In genomic region chr3:60601686-60602085, GRCm38 (mm10) we compare ENCODE assay signal across 8 mouse cellular contexts.
DNase-seq lines count a peak whose midpoint lies in the region; ATAC-seq and TF ChIP-seq lines count a peak whose summit lies in the region.

No protein-coding gene starts in this region.

- no peak overlapping the region for H3K9ac ChIP-seq in liver, adult 2 months (ENCODE audit: low read depth, low read length)
- no peak overlapping the region for H3K9ac ChIP-seq in liver, embryonic 11.5 days (ENCODE audit: low read depth, low read length)
- no peak overlapping the region for H3K9ac ChIP-seq in limb, embryonic 11.5 days (ENCODE audit: low read length)

- no peak for TF ChIP-seq POLR2A in liver, adult 2 months (IDR thresholded peaks at IDR 0.05; ENCODE audit: extremely low read depth, insufficient read depth, low read length)
- TF ChIP-seq POLR2A in testis, adult 2 months (IDR thresholded peaks at IDR 0.05; ENCODE audit: control insufficient read depth, low read depth, low read length), result no peak

- WGBS in liver, adult 2 months, result 16% methylated on average over 4 of the region's 4 CpGs
- 32% methylated on average over 4 of the region's 4 CpGs for WGBS in liver, embryonic 11.5 days
- 24% methylated on average over 4 of the region's 4 CpGs for WGBS in limb, embryonic 11.5 days

- H3K27ac ChIP-seq in liver, adult 2 months (replicated peaks; ENCODE audit: insufficient read depth, low read depth, low read length), result no peak overlapping the region
- H3K27ac ChIP-seq in liver, embryonic 11.5 days (ENCODE audit: low read depth, low read length), result no peak overlapping the region
- no peak overlapping the region for H3K27ac ChIP-seq in limb, embryonic 11.5 days (replicated peaks; ENCODE audit: low read depth, low read length)
- no peak overlapping the region for H3K27ac ChIP-seq in testis, adult 2 months (ENCODE audit: control insufficient read depth, insufficient read depth, low read depth, low read length)

- ATAC-seq in liver, embryonic 11.5 days (replicated peaks; ENCODE audit: low FRiP score), result no peak
- no peak for ATAC-seq in limb, embryonic 11.5 days (ENCODE audit: insufficient number of reproducible peaks, low FRiP score, low TSS enrichment, low read depth)

- H3K27me3 ChIP-seq in liver, adult 2 months (ENCODE audit: control insufficient read depth, insufficient read depth, low read length), result no peaks in the 10 kb centered on the region
- no peaks in the 10 kb centered on the region for H3K27me3 ChIP-seq in liver, embryonic 11.5 days (replicated peaks; ENCODE audit: control insufficient read depth, insufficient read depth, low read length)
- no peaks in the 10 kb centered on the region for H3K27me3 ChIP-seq in limb, embryonic 11.5 days (ENCODE audit: control insufficient read depth, insufficient read depth, low read length)
- H3K27me3 ChIP-seq in testis, adult 2 months (ENCODE audit: control insufficient read depth, insufficient read depth, low read length), result no peaks in the 10 kb centered on the region

- H3K36me3 ChIP-seq in liver, adult 2 months (ENCODE audit: control insufficient read depth, insufficient read depth, low read length), result peaks cover 9% of the 10 kb centered on the region
- H3K36me3 ChIP-seq in liver, embryonic 11.5 days (ENCODE audit: control insufficient read depth, insufficient read depth, low read length), result 0 out of 2 replicates have a peak, but pooled peaks cover 3% of the 10 kb centered on the region
- no peaks in the 10 kb centered on the region for H3K36me3 ChIP-seq in limb, embryonic 11.5 days (ENCODE audit: control insufficient read depth, insufficient read depth, low read length)
- H3K36me3 ChIP-seq in testis, adult 2 months (ENCODE audit: control insufficient read depth, insufficient read depth, low read length), result no peaks in the 10 kb centered on the region

- no peaks in the 10 kb centered on the region for H3K9me3 ChIP-seq in liver, embryonic 11.5 days (ENCODE audit: control insufficient read depth, low read length)
- no peaks in the 10 kb centered on the region for H3K9me3 ChIP-seq in limb, embryonic 11.5 days (ENCODE audit: control insufficient read depth, low read length)

- H3K4me1 ChIP-seq in liver, adult 2 months (ENCODE audit: control insufficient read depth, insufficient read depth, low read length), result peaks cover 16% of the 10 kb centered on the region
- peaks cover 31% of the 10 kb centered on the region for H3K4me1 ChIP-seq in liver, embryonic 11.5 days (replicated peaks; ENCODE audit: control insufficient read depth, insufficient read depth, low read length)
- H3K4me1 ChIP-seq in limb, embryonic 11.5 days (ENCODE audit: control insufficient read depth, insufficient read depth, low read length), result no peaks in the 10 kb centered on the region
- H3K4me1 ChIP-seq in testis, adult 2 months (ENCODE audit: control insufficient read depth, insufficient read depth, low read length), result peaks cover 2% of the 10 kb centered on the region; the same call in 1 of the 2 replicates

- DNase-seq in liver, adult 2 months (ENCODE audit: extremely low read depth, low read depth, low spot score), result peak; percentile 54
- no peak for DNase-seq in liver, embryonic 11.5 days (ENCODE audit: low spot score)
- peak; percentile 87 for DNase-seq in embryo, embryonic 10 days (ENCODE audit: low spot score)
- peak; percentile 72 to 81 for DNase-seq in gastrocnemius, postnatal 36 days
- DNase-seq in kidney, adult 8-10 months, result peak; percentile 39 to 86
- peak; percentile 79 for DNase-seq in limb, embryonic 11.5 days (ENCODE audit: low spot score)
- peak; percentile 64 to 68 for DNase-seq in natural killer cell, adult 2 months (ENCODE audit: low spot score in 2 of 2)

- peaks cover 16% of the 10 kb centered on the region; the same call in 1 of the 2 replicates for H3K79me2 ChIP-seq in liver, adult 2 months (ENCODE audit: control insufficient read depth, insufficient read depth, low read length)

- H3K4me3 ChIP-seq in liver, adult 2 months (ENCODE audit: insufficient read depth, low read depth, low read length), result no peak overlapping the region
- H3K4me3 ChIP-seq in liver, embryonic 11.5 days (ENCODE audit: low read depth, low read length), result no peak overlapping the region
- H3K4me3 ChIP-seq in limb, embryonic 11.5 days (ENCODE audit: low read depth, low read length), result no peak overlapping the region
- H3K4me3 ChIP-seq in testis, adult 2 months (ENCODE audit: control insufficient read depth, low read depth, low read length), result no peak overlapping the region

- intact Hi-C loops in gastrocnemius, postnatal 36 days (cut with DNase I), result loop anchor here (10.0 kb wide), 1 partner anchor 197 kb away; no protein-coding TSS in a partner anchor

- peak; percentile 75 for TF ChIP-seq CTCF in liver, adult 2 months (IDR thresholded peaks at IDR 0.05; ENCODE audit: low read depth, low read length)
- peak; percentile 68; the same call in 1 of the 2 replicates for TF ChIP-seq CTCF in testis, adult 2 months (IDR thresholded peaks at IDR 0.05; ENCODE audit: control insufficient read depth, insufficient read depth, insufficient replicate concordance, low read depth, low read length)

- H3K4me2 ChIP-seq in liver, embryonic 11.5 days, result no peak overlapping the region
- H3K4me2 ChIP-seq in limb, embryonic 11.5 days (ENCODE audit: low read depth, severe bottlenecking), result no peak overlapping the region
